Mouse (Mus musculus) bone marrow macrophage, adult 2 months (primary cell): ENCODE results near the gene Ttll12.

Source experiments
- CTCF ChIP-seq: IDR thresholded peaks from 2 replicates; pipeline ENCODE4 v1.5.1; 2012; ENCODE audit warnings: low read depth, mild to moderate bottlenecking, low read length, moderate library complexity
- POLR2A ChIP-seq: IDR thresholded peaks from 2 replicates; pipeline ENCODE4 v1.6.1; 2012; ENCODE audit warnings: mild to moderate bottlenecking, low read depth, low read length, borderline replicate concordance

- no peak for TF ChIP-seq CTCF
- TF ChIP-seq POLR2A, result no peak
Measured at GRCm38 (mm10) chr15:83592260-83593188, 2.4 kb downstream of the Ttll12 start.
